Mouse (Mus musculus) adrenal gland, adult 2 months (tissue): ENCODE data around the gene Tec. TPM values are rescaled to one million over a fixed set of nuclear protein-coding genes. Genes with fewer than 3 reads are reported as not detected.

Experiments used
- DNase-seq: peaks from one replicate; pipeline ENCODE4 v3.0.0; 2021
- polyA plus RNA-seq: library from polyadenylated mRNA; depleted of rRNA; stranded (reverse); fragments of >200 nt; gene quantifications from 2 replicates; pipeline ENCODE4 v1.2.3, GENCODE M21; 2012
- total RNA-seq, 2 experiments: library from RNA; stranded (reverse); gene quantifications; 2 replicates each; pipeline ENCODE4 v1.2.3; 2021

Tec gene
- total and polyA plus RNA-seq, 3 experiments: 0.26 to 3.1 (median 2.9) TPM

- DNase-seq: peak; percentile 58
These were observed 23.3 kb upstream of the Tec start for GRCm38 (mm10) chr5:72891534-72891933.

GRCm38 (mm10) chr5:72888260-72888659, 20.0 kb upstream of the Tec start:
- DNase-seq: no peak

DNA sequence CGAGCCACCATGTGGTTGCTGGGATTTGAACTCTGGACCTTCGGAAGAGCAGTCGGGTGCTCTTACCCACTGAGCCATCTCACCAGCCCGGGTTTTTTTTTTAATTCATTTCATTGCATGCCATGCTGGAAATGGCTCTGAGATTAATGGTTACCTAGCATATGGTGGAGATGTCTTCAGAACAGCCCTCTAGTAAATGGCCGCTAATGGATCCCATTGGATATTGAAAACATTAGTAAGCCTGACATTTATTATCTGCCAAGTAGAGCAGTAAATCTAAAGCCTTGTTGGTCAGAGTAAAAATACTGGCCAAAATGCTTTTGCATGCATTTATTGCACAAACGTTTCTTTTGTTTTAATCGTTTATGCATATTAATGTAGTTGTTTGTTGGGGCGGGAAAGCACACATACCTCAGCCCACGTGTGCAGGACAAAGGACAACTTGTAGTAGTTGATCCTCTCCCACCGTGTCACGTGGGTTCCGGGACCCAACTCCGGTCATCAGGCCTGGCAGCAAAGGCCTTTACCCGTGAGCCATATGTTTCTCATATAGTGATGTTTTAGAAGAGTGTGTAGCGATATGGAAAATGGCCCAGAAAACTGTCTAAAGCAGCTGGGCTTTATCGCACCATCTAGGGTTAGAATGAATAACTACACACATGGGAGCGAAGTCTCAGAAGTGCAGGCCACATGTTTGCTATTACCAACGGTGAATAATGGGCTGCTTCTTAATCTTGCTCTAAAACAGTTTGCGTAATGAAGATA, 18.4 kb upstream of the Tec start:
- DNase-seq: no peak

DNA sequence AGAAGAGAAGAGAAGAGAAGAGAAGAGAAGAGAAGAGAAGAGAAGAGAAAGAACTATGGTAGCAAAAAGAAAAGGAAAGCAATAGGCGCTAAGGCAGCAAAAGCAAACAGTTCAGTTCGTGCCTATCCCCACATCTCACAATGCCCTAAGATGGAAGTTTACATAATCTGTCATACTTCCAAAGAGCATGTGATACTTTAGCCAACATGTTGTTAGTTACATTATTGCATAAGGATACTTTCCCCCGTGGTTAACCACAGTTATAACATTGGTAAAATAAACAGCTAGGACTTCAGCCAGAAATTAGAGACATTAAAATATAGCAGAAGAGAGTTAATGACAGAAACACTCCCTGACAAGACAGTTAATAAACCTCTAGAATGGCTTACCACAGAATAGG, 15.4 kb upstream of the Tec start:
- DNase-seq: no peak

DNA sequence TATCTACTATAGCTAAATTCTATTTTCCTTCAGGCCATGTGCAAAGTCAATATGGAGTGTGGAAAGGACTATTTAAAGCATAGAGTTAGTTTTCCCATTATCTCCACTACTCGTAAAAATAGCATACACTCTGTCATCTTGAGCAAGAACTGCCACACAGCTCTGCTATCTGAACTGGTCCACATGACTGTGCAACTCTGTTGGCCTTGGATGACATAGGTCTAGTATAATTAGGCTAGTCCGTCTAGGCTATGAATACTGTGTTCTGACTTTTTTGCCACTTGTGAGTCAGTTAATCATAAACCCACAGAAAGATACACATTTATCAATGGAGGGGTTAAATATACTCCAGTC, 14.1 kb upstream of the Tec start:
- peak; percentile 56 for DNase-seq

GRCm38 (mm10) chr5:72881748-72882411, 13.6 kb upstream of the Tec start:
- no peak for DNase-seq

GRCm38 (mm10) chr5:72879736-72880135, 11.5 kb upstream of the Tec start:
- no peak for DNase-seq

GRCm38 (mm10) chr5:72871114-72871513, 2.8 kb upstream of the Tec start:
- DNase-seq: no peak

DNA sequence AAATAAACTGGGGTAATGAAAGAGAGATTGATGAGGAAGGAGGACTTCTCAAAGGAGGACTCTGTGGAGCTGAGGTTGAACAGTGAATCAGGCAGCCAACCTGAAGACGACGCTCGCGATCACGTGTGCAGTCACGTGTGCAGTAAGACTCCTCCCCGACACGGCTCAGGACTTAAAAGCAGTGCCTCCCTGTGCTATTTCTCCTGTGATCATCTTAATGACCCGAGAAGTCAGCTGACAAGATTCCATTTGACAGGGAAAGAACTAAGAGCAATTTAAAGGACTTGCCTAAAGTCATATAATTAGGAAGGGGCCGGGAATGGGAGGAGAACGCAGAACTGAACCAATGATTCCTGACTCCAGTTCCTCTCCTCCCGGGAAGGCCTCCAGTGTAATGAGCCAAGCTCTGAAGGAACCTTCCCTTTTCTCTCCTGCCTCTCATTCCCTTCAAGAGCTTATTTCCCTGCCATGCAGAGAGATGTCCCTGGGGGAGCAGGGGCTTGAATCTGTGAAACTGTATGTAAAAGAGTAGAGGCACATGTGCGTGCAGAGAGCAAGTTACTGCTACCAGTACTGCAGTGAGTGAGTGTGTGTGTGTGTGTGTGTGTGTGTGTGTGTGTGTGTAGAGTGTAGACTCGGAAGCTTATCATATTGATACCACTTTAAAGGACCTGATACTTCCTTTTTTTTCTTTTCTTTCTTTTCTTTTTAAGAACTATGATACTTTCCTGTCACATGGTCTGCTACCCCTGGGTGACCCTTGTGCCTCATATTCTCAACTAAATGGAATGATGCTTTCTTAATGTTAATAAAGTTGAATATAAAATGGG, 1.7 kb upstream of the Tec start:
- DNase-seq: no peak

- no peak for DNase-seq
These were observed 1.1 kb downstream of the Tec start for GRCm38 (mm10) chr5:72867036-72867672.

- DNase-seq: no peak
These were observed 1.9 kb downstream of the Tec start for GRCm38 (mm10) chr5:72866260-72866905.

- no peak for DNase-seq
These were observed 3.6 kb downstream of the Tec start for GRCm38 (mm10) chr5:72864654-72865178.

- DNase-seq: no peak
These were observed 5.1 kb downstream of the Tec start for GRCm38 (mm10) chr5:72863166-72863565.

DNA sequence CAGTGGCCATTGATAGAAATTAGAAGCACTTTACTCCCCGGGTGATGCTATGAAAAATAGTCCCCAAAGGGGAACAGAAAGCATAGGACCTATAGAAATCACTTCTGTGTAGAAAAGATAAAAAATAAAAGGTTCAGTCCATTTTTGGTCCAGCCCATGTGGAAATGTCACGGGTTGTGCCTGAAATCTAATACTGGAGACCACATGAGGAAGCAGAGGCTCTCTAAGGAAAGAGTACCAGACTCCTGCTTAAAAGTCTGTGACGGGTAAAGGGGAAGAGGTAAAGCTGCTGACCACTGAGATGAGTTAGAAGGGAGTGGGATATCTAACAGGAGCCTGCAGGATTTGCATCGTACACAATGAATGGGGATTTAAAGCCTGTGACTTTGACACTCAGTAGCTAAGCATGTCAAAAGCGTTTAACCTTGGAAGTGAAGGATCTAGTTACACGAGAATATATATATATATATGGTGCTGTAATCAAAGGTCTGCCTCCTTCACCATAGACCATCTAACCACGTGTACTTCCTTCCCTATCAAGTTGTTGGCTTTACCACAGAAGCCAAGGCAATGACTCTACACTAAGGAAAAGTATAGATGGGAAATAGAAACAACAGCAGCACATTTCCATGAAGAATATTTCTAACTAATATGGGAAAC, 6.4 kb downstream of the Tec start:
- no peak for DNase-seq

DNA sequence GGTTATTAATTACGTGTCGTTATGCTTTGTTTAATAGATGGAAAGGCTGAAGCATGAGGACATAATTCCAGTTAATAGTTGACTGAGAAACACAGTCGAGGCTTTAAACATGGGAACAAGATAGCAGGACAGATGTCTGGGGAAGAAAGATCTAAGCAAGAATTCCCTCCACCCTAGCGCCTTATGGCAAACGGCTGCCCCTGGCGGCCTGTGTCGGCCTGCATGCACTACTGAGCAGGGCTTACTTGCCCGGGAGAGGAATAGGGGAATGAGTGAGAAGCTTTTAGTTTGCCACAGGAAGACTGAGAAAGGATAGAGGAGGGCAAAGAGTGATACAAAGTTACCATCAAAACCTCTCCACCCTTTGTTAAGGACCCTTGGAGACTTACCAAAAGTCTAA, 7.4 kb downstream of the Tec start:
- no peak for DNase-seq

DNA sequence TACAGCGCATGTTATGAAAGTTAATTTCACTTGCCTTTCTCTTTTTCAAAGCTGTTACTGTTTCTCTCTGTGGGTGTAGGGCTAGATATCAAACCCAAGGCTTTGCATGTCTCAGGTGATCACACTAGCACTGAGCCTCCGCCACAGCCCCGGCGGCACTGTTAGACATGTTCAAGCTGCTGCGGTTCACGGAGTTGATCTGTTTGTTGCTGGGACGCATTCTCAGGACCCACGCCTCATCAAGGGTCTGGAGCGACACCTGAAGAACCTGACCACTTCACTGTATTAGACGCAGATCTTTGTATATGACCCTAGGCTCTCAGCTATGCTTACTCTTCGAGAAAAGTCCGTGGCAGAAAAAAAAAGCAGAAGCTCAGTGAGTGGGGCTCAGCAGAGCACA, 10.0 kb downstream of the Tec start:
- no peak for DNase-seq

GRCm38 (mm10) chr5:72857756-72858155, 10.5 kb downstream of the Tec start:
- DNase-seq: no peak

DNA sequence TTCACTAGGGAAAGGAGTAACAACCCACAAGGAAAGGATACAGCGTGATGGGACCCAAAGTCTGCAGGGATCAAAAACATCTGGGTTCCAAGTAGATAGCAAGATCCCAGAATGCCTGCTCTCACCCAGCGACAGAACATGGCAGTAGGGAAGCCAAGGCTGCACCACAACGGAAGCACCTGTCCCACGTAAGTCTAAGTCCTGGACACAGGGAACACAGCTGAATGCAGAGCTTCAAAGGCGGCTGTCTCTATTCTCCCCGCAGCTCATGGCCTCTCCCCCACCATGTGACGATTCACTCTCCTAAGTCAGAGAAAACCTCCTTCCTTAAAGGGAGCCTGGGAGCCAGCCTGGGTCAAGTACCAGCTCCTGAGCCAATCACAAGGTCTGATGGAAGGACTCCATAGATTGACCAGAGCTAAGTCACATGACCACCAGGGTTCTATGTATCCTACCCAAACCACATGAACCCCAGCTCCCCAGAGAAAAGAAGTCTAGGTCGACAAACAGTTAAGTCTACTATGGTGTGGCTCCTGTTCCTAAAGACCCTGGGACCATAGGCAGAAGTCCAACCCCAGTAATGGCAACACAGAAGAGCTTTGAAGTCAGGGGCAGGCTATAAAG, 11.9 kb downstream of the Tec start:
- no peak for DNase-seq

DNA sequence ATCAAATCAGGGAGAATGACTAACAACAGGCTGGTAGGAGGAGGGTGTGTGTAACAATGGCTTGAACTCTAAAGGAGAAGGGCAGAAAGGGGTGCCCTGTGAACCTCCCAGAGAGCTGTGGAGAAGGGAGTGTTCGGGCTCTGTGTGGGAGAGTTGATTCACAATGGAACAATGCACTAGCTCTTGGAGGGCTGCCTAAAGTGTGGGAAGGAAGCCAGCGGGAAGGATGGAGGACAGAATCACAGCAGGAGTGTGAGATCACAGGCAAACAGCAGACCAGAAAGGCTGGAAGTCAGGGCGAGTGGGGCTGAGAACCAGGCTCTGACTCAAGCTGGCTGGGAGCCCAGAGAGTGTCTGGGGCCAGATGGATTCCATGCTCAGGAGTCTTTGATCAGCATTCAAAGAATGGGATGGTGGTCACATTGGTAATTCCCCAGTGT, 12.6 kb downstream of the Tec start:
- peak; percentile 92 for DNase-seq

DNA sequence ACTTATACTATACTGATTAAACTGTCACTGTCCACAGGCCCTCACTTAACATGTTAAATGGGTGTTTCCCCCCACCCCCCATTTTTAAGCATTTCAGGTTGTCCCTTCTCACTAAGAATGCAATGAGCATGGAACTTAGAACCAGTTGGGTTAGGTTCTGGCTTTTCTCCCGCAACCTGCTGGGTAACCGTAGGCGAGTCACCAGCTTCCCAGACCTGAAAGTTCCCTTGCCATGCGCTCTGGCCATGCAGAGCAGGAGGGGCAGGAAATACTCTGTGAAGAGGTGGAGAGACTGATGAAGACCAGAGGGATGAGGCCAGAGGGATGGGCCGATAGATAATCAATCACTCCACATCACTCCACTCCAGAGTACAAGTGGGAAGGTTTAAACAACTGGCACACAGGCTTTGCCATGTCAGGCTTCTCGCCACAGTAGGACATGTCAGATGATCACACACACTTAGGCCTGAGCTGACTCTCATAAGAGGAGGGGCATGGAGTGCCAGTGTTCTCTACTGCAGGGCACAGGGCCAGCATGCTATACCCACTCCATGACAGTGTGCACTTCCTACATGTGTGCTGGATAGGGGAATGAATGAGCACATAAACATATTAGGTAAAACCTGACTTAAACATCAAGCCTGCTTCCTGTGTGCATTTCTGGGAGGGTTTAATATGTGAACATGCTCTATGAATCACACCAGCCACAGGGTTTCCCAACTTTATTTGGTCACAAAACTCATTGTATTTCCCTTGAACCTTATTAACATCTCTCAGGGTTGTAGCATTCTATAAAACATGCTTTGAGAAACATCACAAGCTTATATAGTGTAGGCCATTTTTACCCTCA, 13.9 kb downstream of the Tec start:
- DNase-seq: no peak
